Mouse (Mus musculus) cerebellum, postnatal 36 days (tissue): ENCODE results near the gene Gnl1.
"Not testable (repeated sequence)": the region's sequence is repeated elsewhere in the genome, so short reads cannot be mapped to it uniquely, and the experiment has no call there.

Source experiments
- DNase-seq, 2 experiments: peaks; one replicate each; pipeline ENCODE4 v3.0.0; 2021 to 2022; ENCODE audit warnings: mixed read lengths in 2 of 2

Gene Gnl1

GRCm38 (mm10) chr17:36027663-36028062 is 48.0 kb downstream of the Gnl1 start:
- no peak for DNase-seq

- DNase-seq, result no peak
These were observed 49.4 kb downstream of the Gnl1 start for GRCm38 (mm10) chr17:36028879-36029619.

- not testable (repeated sequence) for DNase-seq
These were observed 50.5 kb downstream of the Gnl1 start for GRCm38 (mm10) chr17:36030046-36030702.

- DNase-seq, result not testable (repeated sequence)
These were observed 51.3 kb downstream of the Gnl1 start for GRCm38 (mm10) chr17:36030703-36031582.

- DNase-seq, result peak; percentile 28 to 38
These were observed 52.1 kb downstream of the Gnl1 start for GRCm38 (mm10) chr17:36031583-36032331.

- not testable (repeated sequence) for DNase-seq
These were observed 52.8 kb downstream of the Gnl1 start, which contains the start of gene H2-T23 for GRCm38 (mm10) chr17:36032351-36032875. Gene H2-T23, minus strand, starts transcription at chr17:36032855.

- not testable (repeated sequence) for DNase-seq
These were observed 54.9 kb downstream of the Gnl1 start for GRCm38 (mm10) chr17:36034524-36034923.

DNA sequence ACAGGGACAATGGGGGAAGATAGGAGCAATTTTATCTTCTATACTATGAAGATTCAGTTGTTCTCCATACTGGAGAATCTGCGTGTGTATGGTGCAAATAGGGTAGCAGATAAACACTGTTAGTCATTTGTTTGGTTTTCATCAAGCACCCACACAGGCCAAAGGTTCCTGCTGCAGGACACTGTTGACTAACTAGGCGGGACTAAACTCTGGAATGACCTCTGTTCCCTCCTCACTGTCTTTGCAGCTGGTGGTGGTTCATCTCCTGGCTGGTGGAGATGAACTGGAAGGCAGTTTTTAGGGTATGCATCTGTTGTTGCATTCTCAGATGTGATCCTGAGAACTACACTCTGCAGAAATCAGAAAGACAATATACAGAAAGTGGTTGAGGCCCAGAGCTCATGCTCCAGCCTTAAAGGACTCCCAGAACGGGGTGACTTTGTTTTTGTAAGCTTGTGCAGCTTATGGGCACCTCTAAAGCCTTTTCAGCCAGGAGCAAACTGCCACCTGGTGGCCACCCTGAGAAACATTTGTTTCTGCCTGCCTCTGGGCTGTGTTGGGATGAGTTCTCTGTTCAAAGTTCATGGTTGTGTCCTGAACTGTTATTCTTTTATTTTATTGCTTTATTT is 55.5 kb downstream of the Gnl1 start:
- peak; percentile 55 to 60 for DNase-seq

- DNase-seq, result not testable (repeated sequence)
These were observed 56.5 kb downstream of the Gnl1 start for GRCm38 (mm10) chr17:36036126-36036525.
